Mouse (Mus musculus): ENCODE data around the gene Trrap. TPM values are rescaled to one million over a fixed set of nuclear protein-coding genes. Genes with fewer than 3 reads are reported as not detected.

Trrap gene
- total RNA-seq, 2 experiments from 2014 or later, result 35.4 to 43.4 TPM

DNA sequence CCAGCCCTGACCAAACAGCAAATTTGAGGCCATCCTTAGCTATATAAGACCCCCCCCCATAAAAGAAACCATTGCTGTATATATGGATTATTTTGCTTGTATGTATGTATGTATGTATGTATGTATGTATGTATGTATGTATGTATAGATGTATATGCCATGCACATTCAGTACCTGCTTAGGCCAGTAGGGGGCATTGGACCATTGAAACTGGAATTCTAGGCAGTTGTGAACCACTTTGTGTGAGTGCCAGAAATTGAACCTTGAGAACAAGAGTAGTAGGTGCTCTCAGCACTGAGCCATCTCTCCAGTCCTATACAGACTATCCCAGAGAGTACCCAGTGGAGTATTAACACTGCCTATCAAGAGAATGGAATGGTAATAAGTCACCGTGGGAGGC is 104.2 kb downstream of the Trrap start:
- DNase-seq, result no peak

GRCm38 (mm10) chr5:144872326-144872725 is 104.8 kb downstream of the Trrap start:
- DNase-seq, result peak in 1 of 2 experiments; percentile 48

DNA sequence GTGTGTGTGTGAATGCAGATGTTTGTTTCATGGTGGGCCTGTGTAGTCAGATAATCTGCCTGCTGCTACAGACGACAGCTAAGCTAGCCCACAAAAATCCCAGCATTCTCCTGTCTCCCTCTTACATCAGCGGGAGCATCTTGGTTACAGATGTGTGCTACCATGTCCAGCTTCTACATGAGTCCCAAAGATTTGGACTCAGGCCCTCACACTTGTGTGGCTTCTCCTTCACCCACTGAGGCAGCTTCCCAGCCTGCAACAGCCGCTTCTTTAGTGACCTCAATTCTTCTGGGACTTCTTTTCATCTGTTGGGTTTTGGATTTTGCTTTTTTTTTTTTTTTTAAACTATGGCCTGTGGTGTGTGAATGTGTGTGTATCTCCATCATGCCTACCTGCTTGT is 105.3 kb downstream of the Trrap start:
- no peak for DNase-seq

DNA sequence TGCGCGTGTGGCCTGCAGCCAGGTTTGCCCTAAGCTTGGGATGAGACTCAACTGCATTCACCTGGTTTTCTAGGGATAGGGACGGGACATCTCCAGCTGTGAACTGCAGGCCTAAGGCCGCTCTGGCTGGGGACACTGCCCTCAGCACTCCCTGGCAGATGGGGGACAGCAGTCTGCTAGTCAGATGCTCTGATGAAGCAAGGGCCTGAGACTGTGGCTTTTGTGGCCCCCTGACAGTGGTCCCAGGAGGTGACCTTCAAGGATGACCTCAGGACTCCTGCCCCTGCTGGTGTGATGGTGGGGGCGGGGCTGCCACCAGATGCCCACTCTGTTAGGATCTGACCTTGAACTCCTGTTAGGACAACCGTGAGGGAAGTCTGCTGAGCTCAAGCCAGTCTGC is 107.7 kb downstream of the Trrap start:
- DNase-seq, result no peak

DNA sequence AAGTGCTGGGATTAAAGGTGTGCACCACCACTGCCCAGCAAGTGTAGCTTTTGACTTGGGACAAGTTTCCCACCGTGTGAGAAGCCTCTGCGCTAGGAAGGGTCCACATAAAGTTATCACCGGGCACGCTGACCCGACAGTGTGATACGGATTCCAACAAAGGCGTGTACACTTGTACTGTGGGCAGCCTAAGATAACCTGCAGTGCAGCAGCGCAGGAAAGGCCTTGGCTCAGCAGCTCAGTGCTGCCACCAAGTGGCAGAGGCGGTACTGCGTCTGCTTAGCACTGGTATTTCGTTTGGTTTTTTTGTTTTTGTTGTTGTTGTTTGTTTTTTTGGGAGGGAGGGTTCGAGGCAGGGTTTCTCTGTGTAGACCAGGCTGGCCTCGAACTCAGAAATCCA is 108.4 kb downstream of the Trrap start:
- DNase-seq, result peak; percentile 57 to 84

GRCm38 (mm10) chr5:144877021-144877420 is 109.5 kb downstream of the Trrap start:
- no peak for DNase-seq

GRCm38 (mm10) chr5:144881670-144882399 is 114.3 kb downstream of the Trrap start:
- no peak for DNase-seq

DNA sequence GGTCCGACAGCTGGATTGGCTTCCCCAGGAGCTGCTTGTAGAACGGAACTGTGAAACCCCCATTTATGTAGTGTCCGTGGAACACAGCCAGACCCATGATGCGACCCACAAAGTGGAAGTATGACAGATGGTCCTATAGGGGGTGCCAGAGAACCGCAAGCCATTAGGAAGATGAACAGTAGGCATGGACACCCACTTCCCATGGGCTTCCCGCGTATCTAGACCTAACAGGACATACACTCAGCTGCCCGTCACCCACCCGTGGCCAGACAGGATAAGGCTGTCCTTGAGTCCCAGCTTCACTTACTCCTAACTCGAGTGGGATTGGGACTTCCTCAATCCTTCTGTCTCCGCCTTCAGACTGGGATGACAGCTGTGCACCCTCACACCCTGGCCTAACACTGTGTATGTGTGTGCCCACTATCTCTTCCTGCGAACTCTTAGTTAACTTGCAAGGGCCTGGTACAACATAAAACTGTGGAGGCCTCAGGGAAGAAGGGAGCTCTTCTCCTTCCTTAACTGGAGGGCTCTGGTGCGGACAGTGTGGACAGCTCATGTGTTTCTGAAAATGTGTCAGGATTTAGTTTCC is 117.2 kb downstream of the Trrap start:
- peak in 1 of 2 experiments; percentile 34 for DNase-seq

DNA sequence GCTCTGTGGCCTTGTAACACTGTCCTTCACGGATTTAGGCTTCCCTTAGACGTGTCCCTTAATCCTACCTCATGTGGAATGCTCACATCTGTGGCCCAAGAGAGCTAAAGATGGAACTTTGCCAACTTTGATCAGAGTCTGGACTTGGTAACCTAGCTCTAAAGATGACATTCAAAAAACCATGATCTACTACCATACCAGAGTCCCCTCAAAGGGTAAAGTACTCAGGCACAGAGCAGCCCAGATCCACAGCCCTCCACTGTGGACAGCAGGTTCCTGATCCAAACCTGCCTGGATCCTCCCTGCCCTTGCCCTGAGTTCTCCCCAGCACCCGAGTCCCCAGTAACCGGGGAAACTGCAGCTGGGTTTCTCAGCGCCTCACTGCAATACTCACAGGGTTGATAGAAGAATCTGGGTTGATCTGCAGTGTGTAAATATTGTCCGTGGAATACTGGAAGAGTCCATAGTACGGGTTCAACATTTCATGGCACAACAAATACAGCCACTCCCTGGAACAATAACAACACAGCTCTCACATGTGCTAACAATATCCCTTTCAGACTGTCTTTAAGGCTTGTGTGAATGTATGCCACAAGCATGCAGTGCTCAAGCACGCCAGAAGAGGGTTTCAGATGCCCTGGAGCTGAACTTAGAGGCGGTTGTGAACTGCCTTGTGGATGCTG is 118.6 kb downstream of the Trrap start:
- no peak for DNase-seq

DNA sequence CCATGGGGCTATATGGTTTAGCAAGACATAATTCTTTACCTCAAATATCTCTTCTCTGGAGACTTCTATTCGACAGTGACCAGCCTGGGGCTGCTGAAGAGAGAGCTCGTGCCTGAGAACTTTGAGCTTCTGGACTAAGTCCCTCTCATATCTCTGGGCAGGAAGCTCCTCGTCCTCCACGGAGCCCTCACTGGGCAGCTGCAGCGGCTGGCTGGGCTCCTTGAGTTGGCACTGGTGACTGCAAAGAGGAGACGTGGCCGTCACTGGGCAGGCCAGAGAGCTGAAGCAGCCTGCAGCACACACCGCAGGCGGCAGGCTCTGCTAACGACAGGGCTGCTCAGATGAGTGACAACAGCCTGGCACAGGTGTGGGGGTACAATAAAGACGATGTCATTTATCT is 123.7 kb downstream of the Trrap start:
- peak in 1 of 2 experiments; percentile 37 for DNase-seq

DNA sequence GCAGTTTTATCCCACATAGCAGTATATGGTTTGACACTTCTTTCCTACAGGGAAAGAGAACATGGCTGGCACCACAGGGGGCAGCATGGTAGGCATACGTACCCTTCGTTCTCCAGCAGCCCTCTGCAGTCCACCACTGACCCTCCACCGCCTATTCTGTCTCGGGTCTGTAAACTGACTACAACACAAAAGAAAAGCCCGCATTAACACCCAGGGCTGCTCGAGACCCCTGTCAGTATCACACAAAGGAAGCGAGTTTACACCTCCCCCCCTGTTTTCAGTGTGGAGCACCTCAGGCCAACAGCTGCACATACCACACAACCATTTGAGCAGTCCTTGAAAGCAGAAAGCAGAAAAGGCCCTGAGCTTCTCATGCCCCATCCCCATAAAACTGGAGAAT is 130.3 kb downstream of the Trrap start:
- DNase-seq, result no peak

- peak; percentile 49 to 78 for DNase-seq
These were observed 131.0 kb downstream of the Trrap start for GRCm38 (mm10) chr5:144898448-144899052.

DNA sequence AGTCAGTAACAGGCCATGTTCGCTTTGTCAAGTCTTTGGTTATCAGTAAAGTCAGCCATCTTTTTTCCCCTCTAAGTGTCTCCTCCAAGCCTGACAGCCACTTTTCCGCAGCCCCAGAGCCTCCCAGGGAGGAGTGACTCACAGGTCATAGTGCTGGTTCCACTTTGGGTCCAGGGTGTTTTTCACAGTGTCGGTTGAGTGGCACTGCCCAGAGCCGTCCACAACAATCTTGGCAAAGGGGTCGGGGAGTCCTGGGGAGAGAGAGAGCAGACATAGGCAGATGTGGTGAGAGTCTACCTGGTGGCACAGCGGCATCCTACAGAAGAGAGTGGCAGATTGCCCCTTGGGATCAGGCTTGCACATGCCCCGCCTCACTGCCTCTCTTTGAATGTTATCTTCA is 133.5 kb downstream of the Trrap start:
- DNase-seq, result no peak

DNA sequence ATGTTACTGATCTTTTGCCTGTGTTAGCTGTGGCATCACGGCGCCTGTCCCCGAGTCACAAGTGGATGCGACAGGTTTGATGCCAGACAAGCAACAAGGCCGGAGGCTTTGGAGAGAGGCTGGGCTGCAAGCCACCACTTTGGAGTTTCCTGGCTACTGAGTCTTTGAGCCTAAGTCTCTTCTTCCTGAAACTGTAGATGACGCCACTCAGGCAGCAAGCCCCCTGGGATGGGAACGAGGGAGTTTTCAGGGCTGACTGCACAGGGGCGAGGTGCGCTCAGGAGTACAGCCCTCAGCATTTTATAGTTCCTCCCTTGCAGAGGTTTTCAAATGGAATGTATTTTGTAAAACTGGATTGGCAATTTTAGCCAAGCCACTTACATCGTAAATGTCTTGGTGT is 134.3 kb downstream of the Trrap start:
- DNase-seq, result no peak

- no peak for DNase-seq
These were observed 137.0 kb downstream of the Trrap start for GRCm38 (mm10) chr5:144904356-144905134.

GRCm38 (mm10) chr5:144907591-144907990 is 140.1 kb downstream of the Trrap start:
- no peak for DNase-seq

Small RNAs within 50 kb of the gene (microRNA-seq; reads per million reads assigned to microRNA genes)
- 0 reads per million in 2 experiments for gene Mir7039

Other genes starting within 250 kb of the Trrap start
- gene Nptx2, start 221.8 kb upstream of the Trrap start, total RNA-seq (2021), result under 1 TPM; 0.10 to 0.26 TPM
- under 1 TPM; 0.25 to 0.49 TPM for gene Tmem130, start 5.9 kb upstream of the Trrap start, total RNA-seq (2021)
- gene Smurf1, start 198.1 kb downstream of the Trrap start, total RNA-seq (2021), result 10 to 100 TPM; 27.6 to 36.2 TPM